Mouse (Mus musculus) midbrain, embryonic 12.5 days (tissue): ENCODE data around the gene Ppp1r16b. TPM values are rescaled to one million over a fixed set of nuclear protein-coding genes. Genes with fewer than 3 reads are reported as not detected.

Source experiments
- ATAC-seq: fragments of 200-750 bp; cut with Nextera tagmentation; 2 replicates; pipeline ENCODE4 v1.8.0; 2017; ENCODE audit warnings: low read depth, moderate TSS enrichment, moderate library complexity; ENCODE audit not compliant: low FRiP score
- H3K27ac ChIP-seq: fragments of 300-500 bp; sonication (generic); replicated peaks from 2 replicates; pipeline ENCODE4 v1.5.1; 2016; ENCODE audit warnings: mild to moderate bottlenecking
- H3K27me3 ChIP-seq: fragments of 300-500 bp; sonication (generic); 2 replicates; pipeline ENCODE4 v1.6.1; 2016; ENCODE audit warnings: mild to moderate bottlenecking
- H3K36me3 ChIP-seq: fragments of 300-500 bp; sonication (generic); 2 replicates; pipeline ENCODE4 v1.6.1; 2016
- H3K4me1 ChIP-seq: fragments of 300-500 bp; sonication (generic); 2 replicates; pipeline ENCODE4 v1.6.1; 2016
- H3K4me2 ChIP-seq: fragments of 300-500 bp; sonication (generic); replicated peaks from 2 replicates; pipeline ENCODE4 v1.6.1; 2016; ENCODE audit warnings: mild to moderate bottlenecking, moderate library complexity
- H3K4me3 ChIP-seq: fragments of 300-500 bp; sonication (generic); 2 replicates; pipeline ENCODE4 v1.5.1; 2016; ENCODE audit warnings: mild to moderate bottlenecking
- H3K9ac ChIP-seq: fragments of 300-500 bp; sonication (generic); replicated peaks from 2 replicates; pipeline ENCODE4 v1.6.1; 2016; ENCODE audit warnings: mild to moderate bottlenecking, moderate library complexity
- H3K9me3 ChIP-seq: fragments of 300-500 bp; sonication (generic); 2 replicates; pipeline ENCODE4 v1.6.1; 2016; ENCODE audit warnings: mild to moderate bottlenecking
- WGBS: fragments of 180-500 bp; shearing (Covaris S2); methylation state at CpG from one replicate; pipeline ENCODE4 v1.1.7; 2016; 5-methylcytosine and 5-hydroxymethylcytosine counted together
- polyA plus RNA-seq: library from polyadenylated mRNA; unstranded; fragments of >200 nt; fragmentation: Nextera tagmentation; extraction: Ambion mirVana; gene quantifications from 2 replicates; pipeline ENCODE4 v1.2.1, GENCODE M21; 2016

The Ppp1r16b gene
- polyA plus RNA-seq, result 3.5 and 4.2 TPM in 2 replicates

- H3K9ac ChIP-seq, result no peak within 1 kb of the TSS
- H3K27me3 ChIP-seq, result peaks cover 32% of the 10 kb centered on the region
- no peaks in the 10 kb centered on the region for H3K36me3 ChIP-seq
- H3K4me2 ChIP-seq, result no peak within 1 kb of the TSS
- WGBS, result 82% methylated on average over 4 of the region's 4 CpGs
- H3K4me3 ChIP-seq, result no peak within 1 kb of the TSS
- peaks cover 37% of the 10 kb centered on the region for H3K4me1 ChIP-seq
- no peaks in the 10 kb centered on the region for H3K9me3 ChIP-seq
- no peak within 1 kb of the TSS; the same call in 1 of the 2 replicates for H3K27ac ChIP-seq
- no peak for ATAC-seq
These were observed at the start of gene Ppp1r16b for GRCm38 (mm10) chr2:158665098-158665497. TSS of gene Ppp1r16b (plus strand) at chr2:158665398.

GRCm38 (mm10) chr2:158615702-158616101 is 49.5 kb upstream of the Ppp1r16b start:
- peaks cover 97% of the 10 kb centered on the region for H3K27me3 ChIP-seq
- H3K9ac ChIP-seq, result peak overlapping the region; percentile 51; the same call in 1 of the 2 replicates
- ATAC-seq, result no peak
- H3K36me3 ChIP-seq, result no peaks in the 10 kb centered on the region
- H3K9me3 ChIP-seq, result no peaks in the 10 kb centered on the region
- H3K4me2 ChIP-seq, result peak overlapping the region; percentile 36
- peak overlapping the region; percentile 58 for H3K27ac ChIP-seq
- H3K4me3 ChIP-seq, result peak overlapping the region; percentile 46
- WGBS, result 4% methylated on average over 13 of the region's 13 CpGs
- H3K4me1 ChIP-seq, result peaks cover 21% of the 10 kb centered on the region

GRCm38 (mm10) chr2:158616296-158616695 is 48.9 kb upstream of the Ppp1r16b start:
- WGBS, result under 1% methylated on average over 12 of the region's 12 CpGs
- H3K9ac ChIP-seq, result peak overlapping the region; percentile 51
- H3K36me3 ChIP-seq, result no peaks in the 10 kb centered on the region
- 0 out of 2 replicates have a peak, but pooled peaks have one; percentile 28 for ATAC-seq
- H3K27ac ChIP-seq, result peak overlapping the region; percentile 58
- H3K4me2 ChIP-seq, result peak overlapping the region; percentile 36
- H3K4me1 ChIP-seq, result peaks cover 15% of the 10 kb centered on the region
- H3K4me3 ChIP-seq, result peak overlapping the region; percentile 46
- peaks cover 97% of the 10 kb centered on the region for H3K27me3 ChIP-seq
- no peaks in the 10 kb centered on the region for H3K9me3 ChIP-seq

- Histone ChIP-seq H3K9me3 (no peaks in the 10 kb centered on the region), H3K4me3 (peak overlapping the region; percentile 46), H3K27me3 (peaks cover 92% of the 10 kb centered on the region), H3K27ac (peak overlapping the region; percentile 58), H3K4me2 (peak overlapping the region; percentile 36), H3K36me3 (no peaks in the 10 kb centered on the region), H3K9ac (0 out of 2 replicates have a peak overlapping the region, but pooled peaks have one; percentile 51), H3K4me1 (peaks cover 15% of the 10 kb centered on the region)
- no peak for ATAC-seq
- 6% methylated on average over 11 of the region's 11 CpGs for WGBS
These were observed 48.4 kb upstream of the Ppp1r16b start for GRCm38 (mm10) chr2:158616790-158617189.

- Histone ChIP-seq H3K9me3 (no peaks in the 10 kb centered on the region), H3K27me3 (peaks cover 16% of the 10 kb centered on the region), H3K4me1 (peaks cover 16% of the 10 kb centered on the region), H3K9ac (peak within 1 kb of the TSS; percentile 73), H3K36me3 (peaks cover 19% of the 10 kb centered on the region), H3K4me3 (peak within 1 kb of the TSS; percentile 90), H3K4me2 (peak within 1 kb of the TSS; percentile 71), H3K27ac (peak within 1 kb of the TSS; percentile 76)
- peak; percentile 96 for ATAC-seq
- WGBS, result 0% methylated on average over 39 of the region's 39 CpGs
These were observed 40.4 kb upstream of the Ppp1r16b start, which contains the start of gene Actr5 for GRCm38 (mm10) chr2:158624718-158625222. TSS of gene Actr5 (plus strand) at chr2:158624888.

- peak overlapping the region; percentile 71 for H3K4me2 ChIP-seq
- peak overlapping the region; percentile 90 for H3K4me3 ChIP-seq
- peak overlapping the region; percentile 73 for H3K9ac ChIP-seq
- H3K4me1 ChIP-seq, result peaks cover 16% of the 10 kb centered on the region
- peaks cover 24% of the 10 kb centered on the region for H3K36me3 ChIP-seq
- no peaks in the 10 kb centered on the region for H3K9me3 ChIP-seq
- H3K27me3 ChIP-seq, result peaks cover 14% of the 10 kb centered on the region
- peak overlapping the region; percentile 76 for H3K27ac ChIP-seq
- WGBS, result 0% methylated on average over 37 of the region's 44 CpGs
- peak; percentile 79 for ATAC-seq
These were observed 40.0 kb upstream of the Ppp1r16b start for GRCm38 (mm10) chr2:158625231-158625630.

- 39% methylated on average over 8 of the region's 8 CpGs for WGBS
- peaks cover 16% of the 10 kb centered on the region for H3K4me1 ChIP-seq
These were observed 39.5 kb upstream of the Ppp1r16b start for GRCm38 (mm10) chr2:158625697-158626096.

GRCm38 (mm10) chr2:158628858-158629257 is 36.3 kb upstream of the Ppp1r16b start:
- Histone ChIP-seq H3K4me1 (peaks cover 16% of the 10 kb centered on the region), H3K27ac (no peak overlapping the region), H3K4me2 (no peak overlapping the region), H3K27me3 (no peaks in the 10 kb centered on the region), H3K4me3 (no peak overlapping the region), H3K9me3 (no peaks in the 10 kb centered on the region), H3K36me3 (peaks cover 51% of the 10 kb centered on the region), H3K9ac (no peak overlapping the region)
- WGBS, result 78% methylated on average over 3 of the region's 3 CpGs
- no peak for ATAC-seq

More at GRCm38 (mm10) chr2:158625697-158626096, 39.5 kb upstream of the Ppp1r16b start:
- peaks cover 24% of the 10 kb centered on the region for H3K36me3 ChIP-seq
- no peaks in the 10 kb centered on the region for H3K9me3 ChIP-seq
- peak overlapping the region; percentile 71 for H3K4me2 ChIP-seq
- peaks cover 10% of the 10 kb centered on the region for H3K27me3 ChIP-seq
- H3K9ac ChIP-seq, result peak overlapping the region; percentile 73
- ATAC-seq, result no peak
- H3K27ac ChIP-seq, result no peak overlapping the region
- H3K4me3 ChIP-seq, result peak overlapping the region; percentile 90

GRCm38 (mm10) chr2:158629414-158629813 is 35.8 kb upstream of the Ppp1r16b start:
- no peak for ATAC-seq
- no peak overlapping the region for H3K27ac ChIP-seq
- H3K36me3 ChIP-seq, result peaks cover 54% of the 10 kb centered on the region
- 81% methylated on average over 1 of the region's 1 CpGs for whole genome bisulfite sequencing
- no peak overlapping the region for H3K9ac ChIP-seq
- H3K4me3 ChIP-seq, result no peak overlapping the region
- H3K27me3 ChIP-seq, result no peaks in the 10 kb centered on the region
- H3K4me1 ChIP-seq, result peaks cover 16% of the 10 kb centered on the region
- no peaks in the 10 kb centered on the region for H3K9me3 ChIP-seq
- no peak overlapping the region for H3K4me2 ChIP-seq

GRCm38 (mm10) chr2:158631873-158632272 is 33.3 kb upstream of the Ppp1r16b start:
- Histone ChIP-seq H3K36me3 (peaks cover 78% of the 10 kb centered on the region), H3K27ac (no peak overlapping the region), H3K9ac (no peak overlapping the region), H3K9me3 (no peaks in the 10 kb centered on the region), H3K4me3 (no peak overlapping the region), H3K27me3 (no peaks in the 10 kb centered on the region), H3K4me1 (peaks cover under 1% of the 10 kb centered on the region), H3K4me2 (no peak overlapping the region)
- ATAC-seq, result no peak
- WGBS, result 78% methylated on average over 5 of the region's 5 CpGs

GRCm38 (mm10) chr2:158641869-158642268 is 23.3 kb upstream of the Ppp1r16b start:
- WGBS, result 13% methylated on average over 2 of the region's 2 CpGs
- Histone ChIP-seq H3K9ac (no peak overlapping the region), H3K9me3 (no peaks in the 10 kb centered on the region), H3K4me1 (no peaks in the 10 kb centered on the region), H3K27me3 (no peaks in the 10 kb centered on the region), H3K27ac (no peak overlapping the region), H3K4me3 (no peak overlapping the region), H3K36me3 (peaks cover 44% of the 10 kb centered on the region), H3K4me2 (no peak overlapping the region)
- ATAC-seq, result no peak

- Histone ChIP-seq H3K27me3 (no peaks in the 10 kb centered on the region), H3K27ac (no peak overlapping the region), H3K4me1 (no peaks in the 10 kb centered on the region), H3K9me3 (no peaks in the 10 kb centered on the region), H3K36me3 (peaks cover 37% of the 10 kb centered on the region), H3K4me2 (no peak overlapping the region), H3K9ac (no peak overlapping the region), H3K4me3 (no peak overlapping the region)
- no peak for ATAC-seq
- 100% methylated on average over 2 of the region's 2 CpGs for WGBS
These were observed 22.6 kb upstream of the Ppp1r16b start for GRCm38 (mm10) chr2:158642587-158642986.
